Mouse (Mus musculus) MEL (cell line): ENCODE measurements at regions not wholly inside any gene's neighbourhood (a gene's known extent, or its start where the extent isn't known, plus 50 kb on each side); places are given as distances from the start of the nearest gene placed in this dataset.

Experiments
- CTCF ChIP-seq, 3 experiments: IDR thresholded peaks in 2 of 3; conservative IDR thresholded peaks in 1 of 3; 2 replicates each; pipeline ENCODE4 v1.5.1; 2011 to 2012; ENCODE audit warnings: low read length in 3 of 3, low read depth in 2 of 3, mild to moderate bottlenecking in 2 of 3, improper control_type of control experiment in 1 of 3, inconsistent platforms in 1 of 3, mixed read lengths in 1 of 3, moderate library complexity in 1 of 3; ENCODE audit not compliant: control insufficient read depth in 1 of 3, insufficient read depth in 1 of 3, poor library complexity in 1 of 3, severe bottlenecking in 1 of 3
- EP300 ChIP-seq, 2 experiments: IDR thresholded peaks; 2 replicates each; pipeline ENCODE4 v1.6.1; 2011; ENCODE audit warnings: improper control_type of control experiment in 2 of 2, low read length in 2 of 2, low read depth in 1 of 2, mild to moderate bottlenecking in 1 of 2
- ETS1 ChIP-seq: IDR thresholded peaks from 2 replicates; pipeline ENCODE4 v1.6.1; 2012; ENCODE audit warnings: low read depth, mild to moderate bottlenecking, inconsistent platforms, low read length, improper control_type of control experiment, moderate library complexity
- GABPA ChIP-seq: IDR thresholded peaks from 2 replicates; pipeline ENCODE4 v1.6.1; 2012; ENCODE audit warnings: low read depth, mild to moderate bottlenecking, inconsistent platforms, low read length, improper control_type of control experiment, moderate library complexity
- KAT2A ChIP-seq: conservative IDR thresholded peaks from 2 replicates; pipeline ENCODE4 v1.6.1; 2012; ENCODE audit warnings: low read depth, low read length, improper control_type of control experiment, inconsistent platforms
- MAFK ChIP-seq: IDR thresholded peaks from 2 replicates; pipeline ENCODE4 v1.6.1; 2011; ENCODE audit warnings: low read depth, mild to moderate bottlenecking, low read length, improper control_type of control experiment, borderline replicate concordance
- MAX ChIP-seq: IDR thresholded peaks from 2 replicates; pipeline ENCODE4 v1.6.1; 2011; ENCODE audit warnings: low read length, improper control_type of control experiment
- MAZ ChIP-seq: IDR thresholded peaks from 2 replicates; pipeline ENCODE4 v1.6.1; 2012; ENCODE audit warnings: low read depth, mild to moderate bottlenecking, inconsistent platforms, low read length, improper control_type of control experiment
- POLR2A ChIP-seq, 2 experiments: IDR thresholded peaks; 2 replicates each; pipeline ENCODE4 v1.6.1; 2011 to 2012; ENCODE audit warnings: low read length in 2 of 2, mild to moderate bottlenecking in 2 of 2, control low read depth in 1 of 2, improper control_type of control experiment in 1 of 2, low read depth in 1 of 2, moderate library complexity in 1 of 2; ENCODE audit not compliant: control insufficient read depth in 1 of 2, insufficient read depth in 1 of 2, poor library complexity in 1 of 2
- POLR2AphosphoS2 ChIP-seq: IDR thresholded peaks from 2 replicates; pipeline ENCODE4 v1.6.1; 2011; ENCODE audit warnings: low read length, improper control_type of control experiment
- SIN3A ChIP-seq: IDR thresholded peaks from 2 replicates; pipeline ENCODE4 v1.6.1; 2012; ENCODE audit warnings: low read length, improper control_type of control experiment, inconsistent platforms
- ZC3H11A ChIP-seq: IDR thresholded peaks from 2 replicates; pipeline ENCODE4 v1.6.1; 2012; ENCODE audit warnings: low read depth, mild to moderate bottlenecking, inconsistent platforms, low read length, improper control_type of control experiment

DNA sequence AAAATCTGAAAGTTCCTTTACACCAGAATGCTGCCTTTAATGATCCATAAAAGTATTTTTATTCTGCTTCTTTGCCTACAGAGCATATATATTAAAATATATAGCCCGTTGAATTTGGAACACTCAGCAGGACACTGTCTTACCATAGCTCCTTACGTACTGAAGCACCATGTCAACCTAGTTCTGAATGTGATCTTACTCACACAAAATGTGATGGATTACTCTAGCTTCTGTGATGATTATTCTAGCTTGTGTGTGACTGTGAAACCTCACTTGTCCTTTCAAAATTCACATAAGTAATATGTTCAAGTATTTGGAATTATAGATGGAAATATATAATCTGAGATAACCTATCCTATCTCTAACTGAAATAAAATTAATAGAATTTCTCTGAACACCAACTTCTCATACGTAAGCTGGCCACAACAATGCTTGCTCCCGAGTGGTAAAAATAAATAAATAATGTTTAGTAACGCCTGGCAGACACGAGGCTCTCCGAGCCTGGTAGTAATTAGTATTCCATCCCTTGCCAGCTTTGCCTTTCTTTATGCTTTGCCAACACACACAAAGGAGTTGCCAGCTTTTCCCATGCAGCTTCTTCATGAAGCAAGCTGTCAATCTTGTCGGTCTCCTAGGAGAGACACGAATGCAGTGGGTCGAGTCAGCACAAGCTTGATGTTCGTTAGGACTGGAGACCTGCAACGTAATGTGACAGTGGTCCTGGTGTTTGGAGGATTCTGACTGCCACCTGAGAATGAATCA lies 271.9 kb upstream of the Dcbld2 start:
- no peak for TF ChIP-seq ETS1
- no peak for TF ChIP-seq CTCF (IDR thresholded peaks at IDR 0.05 in 2 of 3, conservative IDR thresholded peaks at IDR 0.05 in 1 of 3; ENCODE audit: control insufficient read depth in 1 of 3, insufficient read depth in 1 of 3, low read depth in 2 of 3, low read length in 3 of 3, poor library complexity in 1 of 3, severe bottlenecking in 1 of 3)
- TF ChIP-seq POLR2AphosphoS2, result no peak
- TF ChIP-seq POLR2A (IDR thresholded peaks at IDR 0.05; ENCODE audit: control insufficient read depth in 1 of 2, insufficient read depth in 1 of 2, low read depth in 1 of 2, low read length in 2 of 2, poor library complexity in 1 of 2), result no peak
- TF ChIP-seq SIN3A, result no peak
- no peak for TF ChIP-seq MAZ
- no peak for TF ChIP-seq MAX
- no peak for TF ChIP-seq GABPA
- no peak for TF ChIP-seq EP300 (IDR thresholded peaks at IDR 0.05; ENCODE audit: low read depth in 1 of 2, low read length in 2 of 2)
- TF ChIP-seq ZC3H11A, result no peak
- TF ChIP-seq KAT2A, result no peak
- TF ChIP-seq MAFK, result no peak
